Mouse (Mus musculus) mouse embryonic stem cell (cell line): ENCODE data around the gene Vmn2r20.
"Not testable (repeated sequence)": the region's sequence is repeated elsewhere in the genome, so short reads cannot be mapped to it uniquely, and the experiment has no call there.

Experiments
- in situ Hi-C, 2 experiments: fragments of 300-500 bp; cut with MboI; formaldehyde crosslinking; loops; 1 replicate in 1 of 2; 3 replicates in 1 of 2; pipeline ENCODE4 v1.14.3; 2019 to 2020; ENCODE audit warnings: low sequenced_read_pairs in 2 of 2, low pct_unique_long_range_greater_than_20kb in 1 of 2, mixed read lengths in 1 of 2; ENCODE audit not compliant: unreplicated experiment in 1 of 2

The Vmn2r20 gene

DNA sequence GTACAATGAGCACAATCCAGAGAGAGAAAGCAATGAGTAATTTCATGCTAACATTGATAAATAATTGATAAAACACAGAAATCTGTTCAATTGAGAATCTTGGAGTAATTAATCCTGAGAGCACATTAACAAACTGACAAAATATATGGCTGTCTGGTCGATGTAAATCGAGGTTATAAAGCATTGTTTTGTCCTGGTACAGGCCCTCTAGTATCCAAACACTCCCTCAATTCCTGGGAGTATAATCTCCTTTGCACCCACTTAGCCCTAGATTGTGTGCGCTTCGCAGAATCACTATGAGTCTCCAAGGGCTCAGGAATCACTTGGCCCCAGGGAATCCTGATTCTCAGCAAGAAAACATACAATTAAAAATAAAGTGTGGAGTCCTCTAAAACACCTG is at the start of gene Vmn2r20:
Vmn2r20 (minus strand) TSS at position 101 of the 400 bp plus-strand sequence.
- in situ Hi-C loops = not testable (repeated sequence)

DNA sequence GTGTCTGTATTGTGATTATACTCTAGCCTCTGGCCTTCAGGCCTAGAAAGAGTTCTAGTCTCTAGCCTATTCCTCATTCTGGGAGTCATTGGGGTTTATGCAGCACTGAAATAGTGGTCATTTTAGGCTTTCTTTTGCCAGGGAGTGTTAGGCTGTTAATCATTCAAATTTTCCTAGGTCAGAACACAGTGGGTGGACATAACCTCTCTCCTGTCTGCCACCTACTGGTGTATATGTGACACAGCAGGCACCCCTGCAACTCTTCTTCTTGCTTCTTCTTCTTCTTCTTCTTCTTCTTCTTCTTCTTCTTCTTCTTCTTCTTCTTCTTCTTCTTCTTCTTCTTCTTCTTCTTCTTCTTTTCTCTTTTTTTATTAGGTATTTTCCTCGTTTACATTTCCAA is 6.5 kb upstream of the Vmn2r20 start:
- in situ Hi-C loops = not testable (repeated sequence)

DNA sequence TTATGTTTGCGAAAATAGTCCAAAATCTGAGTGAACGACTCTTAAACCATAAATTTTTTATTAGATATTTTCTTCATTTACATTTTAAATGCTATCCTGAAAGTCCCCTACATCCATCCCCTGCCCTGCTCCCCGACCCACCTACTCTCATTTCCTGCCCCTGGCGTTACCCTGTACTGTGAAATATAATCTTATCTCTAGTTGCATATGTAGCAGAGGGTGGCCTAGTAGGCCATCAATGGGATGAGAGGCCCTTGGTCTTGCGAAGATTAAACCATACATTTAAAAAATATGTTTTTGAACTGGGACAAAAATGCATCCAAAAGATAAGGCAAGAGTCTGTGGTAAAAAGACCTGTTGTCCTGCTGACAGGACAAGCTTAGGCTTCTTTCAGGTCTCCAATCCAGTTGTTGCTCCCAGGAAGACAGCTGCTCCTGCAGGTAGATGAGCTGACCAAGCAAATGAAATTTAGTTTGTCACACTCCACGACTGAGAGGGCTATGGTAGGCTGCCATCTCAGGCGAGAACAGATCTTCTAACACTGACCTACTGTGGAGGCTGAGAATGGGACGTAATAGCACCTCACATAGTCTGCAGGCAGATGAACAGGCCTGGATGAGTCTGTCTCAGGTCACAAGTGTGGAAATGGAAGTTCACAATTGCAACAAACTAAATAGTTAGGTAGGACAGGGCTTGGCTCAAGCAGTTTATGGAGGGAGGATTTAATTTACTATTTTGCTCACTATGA is 10.8 kb downstream of the Vmn2r20 start:
- in situ Hi-C loops = not testable (repeated sequence)

DNA sequence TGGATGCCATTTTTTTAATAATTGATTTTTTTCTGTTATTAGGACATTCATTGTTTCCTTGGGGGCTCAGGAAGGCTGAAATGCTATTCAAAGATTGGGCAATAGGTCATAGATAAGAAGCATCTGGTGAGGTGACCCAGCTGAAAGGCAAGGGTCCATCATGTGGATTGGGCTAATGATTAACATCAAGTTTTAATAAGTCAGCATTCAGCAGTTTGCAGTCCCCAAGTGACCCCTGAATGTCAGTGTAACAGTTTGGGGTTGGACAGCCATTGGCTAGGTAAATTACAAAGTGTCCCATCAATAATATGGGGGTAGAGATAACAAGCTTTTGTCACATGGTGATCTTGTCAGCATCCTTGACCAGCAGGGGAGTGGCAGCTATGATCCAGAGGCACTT is 29.1 kb downstream of the Vmn2r20 start:
- in situ Hi-C loops = not testable (repeated sequence)

DNA sequence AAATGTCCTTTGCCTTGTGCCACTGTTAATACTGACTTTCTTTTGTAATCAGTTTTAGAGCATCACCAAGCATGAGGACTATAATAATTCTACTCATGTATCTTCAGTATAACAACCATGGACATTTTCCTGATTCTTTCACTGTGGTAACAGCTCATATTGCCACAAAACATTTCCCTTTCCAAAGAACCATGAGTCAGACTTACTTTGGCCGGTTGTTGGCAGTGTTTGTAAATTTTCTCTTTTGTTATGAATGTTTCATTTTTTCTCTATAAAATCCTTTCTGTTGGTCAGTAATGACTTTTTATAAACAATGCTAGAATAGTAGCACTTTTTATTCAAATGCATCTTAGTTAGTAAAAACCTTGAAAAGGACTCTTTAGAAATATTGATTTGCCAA is 71.8 kb downstream of the Vmn2r20 start:
- in situ Hi-C loops = no loop called here

DNA sequence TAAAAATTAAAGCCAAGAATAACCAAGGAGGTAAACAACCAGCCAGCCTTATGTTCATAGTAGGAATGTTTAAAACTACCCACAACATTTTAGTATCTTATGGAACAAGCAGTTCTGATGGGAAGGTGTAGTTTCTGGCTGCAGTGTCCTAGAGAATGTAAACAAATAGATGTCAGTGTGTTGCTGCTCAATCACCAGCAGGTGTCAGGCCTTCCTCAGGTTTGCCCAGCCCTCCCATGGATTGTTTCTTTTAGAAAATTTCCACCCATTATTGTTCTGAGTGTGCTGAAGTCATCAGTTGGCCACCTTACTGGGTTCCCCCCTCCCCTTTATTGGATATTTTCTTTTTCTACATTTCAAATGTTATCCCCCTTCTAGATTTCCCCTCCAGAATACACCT is 77.8 kb downstream of the Vmn2r20 start:
- in situ Hi-C loops = no loop called here

DNA sequence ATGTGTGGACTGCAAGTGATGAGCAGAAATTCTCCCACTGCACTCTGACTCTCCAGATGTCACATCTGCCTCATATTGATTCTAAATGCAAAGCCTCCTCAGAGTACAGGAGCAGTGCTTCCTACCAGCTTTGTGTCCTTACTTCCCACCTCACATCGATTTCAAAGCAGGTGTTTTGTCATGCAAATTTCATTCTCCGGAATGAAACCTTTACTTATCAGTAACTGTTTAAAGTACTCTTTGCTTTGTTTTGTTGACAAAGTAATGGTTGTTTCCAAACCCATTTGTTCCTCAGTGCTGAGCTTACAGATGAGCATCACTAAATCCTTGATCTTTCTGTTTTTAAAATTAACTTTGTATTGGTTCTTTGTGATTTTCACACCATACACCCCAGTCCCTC is 85.4 kb downstream of the Vmn2r20 start:
- in situ Hi-C loops = no loop called here
